Mouse (Mus musculus) heart, embryonic 11.5 days (tissue): Measurements from ENCODE around the gene Fabp1. TPM values are rescaled to one million over a fixed set of nuclear protein-coding genes. Genes with fewer than 3 reads are reported as not detected.

Source experiments
- ATAC-seq: fragments of 200-750 bp; cut with Nextera tagmentation; replicated peaks from 2 replicates; pipeline ENCODE4 v1.8.0; 2017; ENCODE audit warnings: moderate library complexity; ENCODE audit not compliant: insufficient number of reproducible peaks, low FRiP score, low TSS enrichment
- H3K27ac ChIP-seq: fragments of 300-500 bp; sonication (generic); 2 replicates; pipeline ENCODE4 v1.5.1; 2014; ENCODE audit warnings: mild to moderate bottlenecking, low read depth, low read length
- H3K27me3 ChIP-seq: fragments of 300-500 bp; sonication (generic); 2 replicates; pipeline ENCODE4 v1.6.1; 2014; ENCODE audit warnings: mild to moderate bottlenecking, low read length, mixed read lengths; ENCODE audit not compliant: control insufficient read depth, insufficient read depth
- H3K36me3 ChIP-seq: fragments of 300-500 bp; sonication (generic); 2 replicates; pipeline ENCODE4 v1.6.1; 2014; ENCODE audit warnings: mild to moderate bottlenecking, low read length, moderate library complexity, mixed read lengths; ENCODE audit not compliant: control insufficient read depth, insufficient read depth
- H3K4me1 ChIP-seq: fragments of 300-500 bp; sonication (generic); 2 replicates; pipeline ENCODE4 v1.6.1; 2014; ENCODE audit warnings: low read length; ENCODE audit not compliant: control insufficient read depth, insufficient read depth
- H3K4me2 ChIP-seq: fragments of 300-500 bp; sonication (generic); 2 replicates; pipeline ENCODE4 v1.6.1; 2014; ENCODE audit warnings: mild to moderate bottlenecking, moderate library complexity
- H3K4me3 ChIP-seq: fragments of 300-500 bp; sonication (generic); 2 replicates; pipeline ENCODE4 v1.5.1; 2014; ENCODE audit warnings: low read depth, low read length
- H3K9ac ChIP-seq: fragments of 300-500 bp; sonication (generic); 2 replicates; pipeline ENCODE4 v1.6.1; 2014; ENCODE audit warnings: mild to moderate bottlenecking, low read depth, low read length, moderate library complexity
- H3K9me3 ChIP-seq: fragments of 300-500 bp; sonication (generic); replicated peaks from 2 replicates; pipeline ENCODE4 v1.6.1; 2016; ENCODE audit warnings: low read length; ENCODE audit not compliant: control insufficient read depth
- WGBS: fragments of 180-500 bp; shearing (Covaris S2); extraction: QIAGEN DNeasy Blood & Tissue Kit; methylation state at CpG from one replicate; pipeline ENCODE4 v1.1.7; 2014; ENCODE audit not compliant: insufficient replicate concordance; 5-methylcytosine and 5-hydroxymethylcytosine counted together
- polyA plus RNA-seq: library from polyadenylated mRNA; unstranded; fragments of >200 nt; fragmentation: Nextera tagmentation; extraction: Ambion mirVana; gene quantifications from 2 replicates; pipeline ENCODE4 v1.2.1, GENCODE M21; 2014

Fabp1 gene
- polyA plus RNA-seq, 1 experiment from 2014 or later, result 1.4 TPM

DNA sequence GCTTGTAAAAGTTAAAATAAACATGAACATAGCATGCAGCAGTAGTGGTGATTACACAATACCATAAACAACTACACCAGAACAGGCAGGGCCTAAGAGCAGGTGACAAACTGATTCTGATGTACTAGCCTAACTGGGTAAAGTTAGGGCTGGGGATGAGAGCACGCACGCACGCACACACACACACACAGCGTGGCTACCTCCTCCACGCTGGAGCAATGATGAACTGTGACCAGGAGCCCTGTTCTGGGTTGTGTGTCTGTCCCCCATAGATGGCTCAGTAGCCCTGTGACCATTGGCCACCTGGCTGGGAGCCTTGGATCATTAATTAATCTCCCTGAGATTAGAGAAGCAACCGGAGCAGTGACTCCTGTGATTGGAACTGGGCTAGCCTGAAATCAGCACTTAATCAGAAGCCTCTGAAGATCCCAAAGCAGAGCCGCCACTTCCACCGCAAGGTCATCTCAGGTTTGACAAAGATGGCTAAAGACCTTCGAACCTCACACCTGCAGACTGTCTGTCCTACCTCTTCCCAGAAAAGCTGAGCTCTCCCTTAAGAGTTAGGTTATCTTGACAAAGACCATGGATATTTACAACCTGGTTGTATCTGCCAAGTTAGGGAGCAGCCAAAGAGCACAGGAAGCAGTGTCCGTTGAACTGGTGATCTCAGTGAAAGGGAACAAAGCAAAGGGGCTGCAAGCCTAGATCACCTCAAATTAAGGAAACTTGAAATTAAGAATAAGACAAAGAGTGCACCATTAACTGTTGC is 26.6 kb upstream of the Fabp1 start:
- Histone ChIP-seq H3K27me3 (no peaks in the 10 kb centered on the region), H3K27ac (no peak overlapping the region), H3K4me1 (no peaks in the 10 kb centered on the region), H3K36me3 (no peaks in the 10 kb centered on the region), H3K9me3 (no peaks in the 10 kb centered on the region), H3K9ac (no peak overlapping the region), H3K4me2 (no peak overlapping the region), H3K4me3 (no peak overlapping the region)
- 84% methylated on average over 10 of the region's 10 CpGs for WGBS
- ATAC-seq, result no peak

DNA sequence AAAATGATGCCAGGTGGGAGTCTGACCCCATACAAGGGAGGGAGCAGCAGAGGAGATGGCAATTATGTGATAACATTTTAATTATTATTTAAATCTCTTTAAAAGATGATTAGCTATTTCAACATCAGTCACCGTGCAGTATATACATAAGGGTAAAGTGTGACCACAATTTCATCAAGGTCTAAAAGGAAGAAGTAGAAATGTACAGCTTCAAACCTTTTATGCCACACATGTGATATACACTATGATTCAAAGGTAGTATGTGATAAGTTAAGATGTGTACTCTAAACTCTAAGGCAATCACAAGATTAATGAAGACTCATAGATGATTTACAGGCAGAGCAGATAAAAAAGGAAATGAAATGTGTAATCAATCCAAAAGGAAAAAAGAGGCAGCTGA is 19.0 kb upstream of the Fabp1 start:
- no peak for ATAC-seq
- Histone ChIP-seq H3K27ac (no peak overlapping the region), H3K36me3 (no peaks in the 10 kb centered on the region), H3K4me1 (no peaks in the 10 kb centered on the region), H3K4me2 (no peak overlapping the region), H3K4me3 (no peak overlapping the region), H3K9ac (no peak overlapping the region), H3K9me3 (no peaks in the 10 kb centered on the region), H3K27me3 (no peaks in the 10 kb centered on the region)
- WGBS, result 84% methylated on average over 1 of the region's 1 CpGs

DNA sequence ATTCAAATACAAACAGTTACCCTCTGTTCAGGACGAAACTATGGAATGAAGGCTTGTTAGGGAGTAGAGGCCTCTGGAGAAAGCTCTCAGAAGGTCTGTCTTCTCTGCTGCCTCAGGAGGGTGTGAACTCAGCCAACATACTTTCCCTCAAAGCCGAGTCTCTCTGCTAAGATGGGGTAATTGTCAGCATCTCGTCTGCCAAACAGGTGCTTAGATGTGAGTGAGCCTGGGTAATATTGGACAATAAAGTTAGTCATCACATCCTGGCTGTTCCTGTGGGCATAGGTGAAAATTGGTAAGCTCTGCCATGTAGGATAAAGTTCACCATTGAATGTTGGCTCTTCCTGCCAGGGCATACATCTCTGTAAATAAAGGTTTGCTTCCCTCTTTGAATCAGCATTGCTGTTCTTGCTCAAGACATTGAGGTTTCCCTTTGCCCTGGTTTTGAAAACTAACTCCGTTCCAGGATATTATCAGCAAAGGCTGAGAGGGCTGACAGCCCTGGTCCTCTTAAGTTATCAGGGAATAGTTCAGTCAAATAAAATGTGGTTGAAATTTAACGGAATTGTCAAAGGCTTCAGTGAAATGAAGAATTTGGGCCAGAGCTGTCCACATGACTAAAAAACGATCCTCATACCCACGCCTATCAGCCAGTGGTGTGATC is 14.6 kb upstream of the Fabp1 start:
- H3K4me2 ChIP-seq, result no peak overlapping the region
- H3K9ac ChIP-seq, result no peak overlapping the region
- H3K27me3 ChIP-seq, result no peaks in the 10 kb centered on the region
- H3K27ac ChIP-seq, result no peak overlapping the region
- WGBS, result 66% methylated on average over 7 of the region's 7 CpGs
- no peak for ATAC-seq
- H3K36me3 ChIP-seq, result no peaks in the 10 kb centered on the region
- no peak overlapping the region for H3K4me3 ChIP-seq
- H3K9me3 ChIP-seq, result no peaks in the 10 kb centered on the region
- H3K4me1 ChIP-seq, result no peaks in the 10 kb centered on the region; the same call in 1 of the 2 replicates

DNA sequence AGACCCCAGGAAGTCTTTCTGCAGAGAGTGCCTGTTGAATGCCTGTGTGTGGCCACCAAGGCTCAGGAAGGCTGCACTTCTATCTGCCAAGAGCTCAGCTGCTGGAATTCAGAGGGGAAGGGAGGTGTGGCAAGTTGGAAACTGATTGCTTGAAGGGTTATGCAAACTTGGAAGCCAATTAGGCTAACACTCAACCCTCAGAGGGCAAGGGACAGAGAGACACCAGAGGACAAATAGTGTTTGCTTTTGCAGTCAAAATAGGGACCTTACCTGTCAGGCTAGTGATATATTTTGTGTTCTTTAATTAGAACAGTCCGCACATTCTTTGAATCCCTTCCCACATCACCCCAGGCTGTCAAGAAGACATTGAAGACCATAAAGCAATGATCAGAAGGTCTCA is 10.0 kb upstream of the Fabp1 start:
- no peak overlapping the region for H3K4me2 ChIP-seq
- 42% methylated on average over 1 of the region's 1 CpGs for WGBS
- no peak overlapping the region for H3K27ac ChIP-seq
- H3K36me3 ChIP-seq, result no peaks in the 10 kb centered on the region
- ATAC-seq, result no peak
- H3K4me3 ChIP-seq, result no peak overlapping the region
- H3K9me3 ChIP-seq, result no peaks in the 10 kb centered on the region
- no peaks in the 10 kb centered on the region; the same call in 1 of the 2 replicates for H3K4me1 ChIP-seq
- H3K9ac ChIP-seq, result no peak overlapping the region
- H3K27me3 ChIP-seq, result no peaks in the 10 kb centered on the region

DNA sequence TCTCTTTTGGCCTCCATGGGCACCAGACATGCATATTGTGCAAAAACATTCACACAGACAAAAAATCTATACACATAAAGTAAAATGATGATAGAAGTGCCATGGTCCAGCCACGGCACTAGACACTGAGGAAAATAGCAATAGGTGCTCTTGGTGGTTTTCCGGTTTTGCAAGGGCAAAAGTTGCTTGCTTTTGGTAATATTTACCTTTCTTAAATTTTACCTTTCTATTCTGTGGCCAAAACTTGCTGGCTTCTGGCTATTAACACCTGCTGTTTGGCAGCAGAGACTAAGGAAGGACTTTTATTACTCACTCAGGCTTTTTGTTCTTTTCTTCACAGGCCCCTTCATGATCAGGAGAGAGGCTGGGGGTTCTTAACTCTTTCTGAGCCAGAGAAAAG is 9.1 kb upstream of the Fabp1 start:
- H3K9me3 ChIP-seq, result no peaks in the 10 kb centered on the region
- 93% methylated on average over 2 of the region's 2 CpGs for WGBS
- no peak overlapping the region for H3K27ac ChIP-seq

DNA sequence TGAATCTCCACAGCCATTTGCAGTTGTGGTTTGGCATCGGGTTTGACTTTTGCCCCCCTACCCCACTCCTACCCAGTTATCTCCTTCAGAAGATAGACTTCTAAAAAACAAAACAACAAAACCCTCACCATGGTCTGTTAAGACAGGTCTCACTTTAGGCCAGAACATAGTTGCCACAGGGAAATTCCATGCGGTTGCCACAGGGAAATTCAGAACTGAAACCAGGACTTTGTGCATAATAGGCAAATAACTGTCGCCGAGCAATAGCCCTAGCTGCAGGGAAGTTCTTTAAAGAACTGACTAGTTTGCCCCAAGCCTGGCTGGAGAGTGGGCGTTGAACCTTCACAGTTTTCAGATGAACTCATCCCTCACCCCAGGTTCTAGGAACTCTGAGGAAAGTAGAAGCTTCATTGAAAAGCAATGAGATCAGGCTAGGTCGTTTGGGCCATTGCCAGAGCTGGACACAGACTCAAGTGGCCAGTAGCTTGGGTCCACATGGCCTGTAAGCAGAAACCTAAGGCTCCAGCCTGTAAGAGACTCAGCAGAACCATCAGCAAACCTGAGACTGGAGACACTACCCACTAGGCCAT is 6.4 kb upstream of the Fabp1 start:
- H3K9ac ChIP-seq, result no peak overlapping the region
- H3K27me3 ChIP-seq, result no peaks in the 10 kb centered on the region
- no peaks in the 10 kb centered on the region for H3K9me3 ChIP-seq
- no peak for ATAC-seq
- peaks cover 8% of the 10 kb centered on the region for H3K4me1 ChIP-seq
- 76% methylated on average over 6 of the region's 6 CpGs for WGBS
- no peak overlapping the region for H3K4me2 ChIP-seq
- no peak overlapping the region for H3K27ac ChIP-seq
- H3K36me3 ChIP-seq, result no peaks in the 10 kb centered on the region
- no peak overlapping the region for H3K4me3 ChIP-seq

More for the DNA sequence above, 9.1 kb upstream of the Fabp1 start:
- no peaks in the 10 kb centered on the region for H3K36me3 ChIP-seq
- ATAC-seq, result no peak
- H3K27me3 ChIP-seq, result no peaks in the 10 kb centered on the region
- H3K4me1 ChIP-seq, result no peaks in the 10 kb centered on the region; the same call in 1 of the 2 replicates
- H3K9ac ChIP-seq, result no peak overlapping the region
- no peak overlapping the region for H3K4me2 ChIP-seq
- H3K4me3 ChIP-seq, result no peak overlapping the region

DNA sequence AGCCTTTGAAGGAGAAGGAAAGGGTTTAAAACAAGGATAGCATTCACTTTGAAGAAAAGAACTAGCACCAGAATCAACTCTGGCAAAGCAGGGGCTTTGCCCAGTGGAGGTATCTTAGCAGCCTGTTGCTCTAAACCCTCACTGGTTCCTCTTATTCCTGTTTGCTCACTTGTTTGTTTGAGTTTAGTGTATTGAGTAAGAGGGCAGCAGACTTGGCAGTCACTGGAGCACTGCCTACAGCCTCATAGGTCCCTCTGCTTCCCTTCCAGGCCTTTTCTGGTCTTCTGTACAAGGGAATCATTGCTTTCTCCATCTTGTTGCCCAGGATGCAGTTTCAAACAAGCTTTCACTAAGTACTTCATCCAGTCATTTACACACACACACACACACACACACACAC is 3.5 kb upstream of the Fabp1 start:
- Histone ChIP-seq H3K4me2 (no peak overlapping the region), H3K4me1 (peaks cover 13% of the 10 kb centered on the region), H3K36me3 (no peaks in the 10 kb centered on the region), H3K27me3 (no peaks in the 10 kb centered on the region), H3K9ac (no peak overlapping the region), H3K4me3 (no peak overlapping the region), H3K27ac (no peak overlapping the region), H3K9me3 (no peaks in the 10 kb centered on the region)
- ATAC-seq, result no peak

DNA sequence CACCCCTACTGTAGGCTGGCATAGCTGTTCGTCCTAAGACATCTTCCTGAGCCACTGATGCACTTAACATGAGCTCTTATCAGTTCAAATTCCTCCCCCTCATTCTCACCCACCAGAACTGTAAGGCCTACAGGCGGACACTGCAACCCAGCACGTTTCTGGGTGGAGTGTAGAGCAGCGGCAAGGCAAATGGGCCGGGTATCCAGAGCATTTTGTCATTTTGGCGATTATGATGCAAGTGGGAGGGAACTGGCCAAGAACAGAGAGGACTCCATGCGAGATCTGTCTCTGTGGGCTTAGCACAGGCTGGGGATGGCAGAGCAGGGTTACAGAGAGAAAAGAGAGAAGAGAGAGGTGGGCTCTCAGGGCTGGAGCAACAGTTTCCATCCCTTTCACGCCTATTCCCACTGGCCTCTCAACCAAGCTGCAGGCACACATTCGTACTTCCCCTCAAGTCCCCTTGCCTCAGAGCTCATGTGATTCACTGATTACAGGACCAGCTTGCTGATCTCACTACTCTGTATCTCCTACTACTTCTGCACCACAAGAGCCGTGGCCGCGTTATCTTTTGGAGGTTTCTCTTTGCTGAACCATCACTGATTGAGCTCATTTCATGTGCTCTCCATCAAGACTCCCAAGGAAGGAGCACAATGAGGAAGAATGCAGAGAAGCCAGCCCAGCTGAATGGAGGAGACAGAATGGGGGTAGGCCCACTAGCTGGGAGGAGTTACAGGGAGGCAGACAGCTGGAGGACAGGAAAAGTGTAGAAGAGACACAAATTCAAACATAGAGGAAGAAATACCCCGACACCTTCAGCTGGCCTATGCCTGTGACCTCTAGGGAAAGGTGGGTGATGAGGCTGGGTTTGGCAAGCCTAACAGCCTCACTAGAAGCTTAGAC is 1.7 kb upstream of the Fabp1 start:
- ATAC-seq, result no peak
- no peak overlapping the region; the same call in 1 of the 2 replicates for H3K4me2 ChIP-seq
- H3K4me1 ChIP-seq, result peaks cover 13% of the 10 kb centered on the region
- no peak overlapping the region for H3K27ac ChIP-seq
- no peaks in the 10 kb centered on the region for H3K27me3 ChIP-seq
- no peak overlapping the region for H3K4me3 ChIP-seq
- no peaks in the 10 kb centered on the region for H3K9me3 ChIP-seq
- WGBS, result 47% methylated on average over 13 of the region's 13 CpGs
- no peaks in the 10 kb centered on the region for H3K36me3 ChIP-seq
- no peak overlapping the region for H3K9ac ChIP-seq
